Mouse (Mus musculus) 3134 (cell line): ENCODE measurements around the gene Aktip.

Experiments used
- DNase-seq: peaks from one replicate; pipeline ENCODE4 v3.0.0-alpha.2; 2011; ENCODE audit warnings: low spot score; ENCODE audit not compliant: insufficient read length; ENCODE audit errors: extremely low read depth

Aktip gene

DNA sequence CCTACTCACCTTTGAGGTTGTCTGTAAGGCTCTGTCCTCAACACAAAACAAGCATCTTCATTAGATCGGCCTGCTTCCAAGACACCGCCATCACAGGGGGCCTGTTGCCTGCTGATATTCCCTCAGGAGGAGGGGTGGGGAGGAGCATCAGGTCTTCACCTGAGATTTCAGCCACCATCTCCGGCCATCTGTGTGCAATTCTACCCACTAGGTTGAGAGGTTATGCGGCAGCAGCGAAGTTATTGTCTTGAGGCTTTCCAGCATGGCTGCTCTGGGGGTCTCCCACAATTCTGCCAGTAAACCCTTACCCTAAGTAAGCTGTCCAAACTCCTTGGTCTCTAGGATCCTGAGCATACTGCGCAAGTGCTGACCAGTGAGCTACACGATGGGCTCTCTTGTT lies at the start of gene Aktip:
Gene Aktip, minus strand, starts transcription at position 101 of the 400 bp plus-strand sequence.
- DNase-seq: no peak

DNA sequence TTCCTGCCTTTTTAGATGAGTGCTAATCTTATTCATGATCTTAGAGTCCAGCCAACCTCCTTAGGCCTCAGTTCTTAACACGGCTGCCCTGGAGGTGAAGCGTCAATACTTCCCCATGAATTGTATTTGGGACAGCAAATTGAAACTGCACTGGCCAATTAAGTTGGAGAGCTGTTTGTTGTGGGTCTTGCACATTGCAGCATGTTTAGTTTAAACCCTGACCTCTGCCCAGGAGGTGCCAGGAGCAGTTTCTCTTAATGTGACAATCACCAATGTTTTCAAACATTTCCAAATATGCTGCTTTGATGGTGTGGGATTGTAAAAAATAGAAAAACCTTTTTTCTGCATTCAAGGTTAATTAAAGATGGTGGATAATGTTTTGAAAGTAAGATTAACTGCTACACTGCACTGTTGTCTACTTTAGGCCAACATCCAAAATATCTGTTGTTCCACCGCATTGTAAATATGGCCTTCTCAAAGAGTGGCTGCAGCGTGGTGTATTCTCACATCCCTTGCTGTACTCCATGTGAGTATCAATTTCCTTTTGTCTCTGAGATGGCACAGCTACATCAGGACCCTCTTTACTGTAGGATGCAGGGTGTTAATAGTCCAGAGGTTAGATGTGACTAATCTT lies 46.2 kb upstream of the Aktip start:
- DNase-seq: no peak

DNA sequence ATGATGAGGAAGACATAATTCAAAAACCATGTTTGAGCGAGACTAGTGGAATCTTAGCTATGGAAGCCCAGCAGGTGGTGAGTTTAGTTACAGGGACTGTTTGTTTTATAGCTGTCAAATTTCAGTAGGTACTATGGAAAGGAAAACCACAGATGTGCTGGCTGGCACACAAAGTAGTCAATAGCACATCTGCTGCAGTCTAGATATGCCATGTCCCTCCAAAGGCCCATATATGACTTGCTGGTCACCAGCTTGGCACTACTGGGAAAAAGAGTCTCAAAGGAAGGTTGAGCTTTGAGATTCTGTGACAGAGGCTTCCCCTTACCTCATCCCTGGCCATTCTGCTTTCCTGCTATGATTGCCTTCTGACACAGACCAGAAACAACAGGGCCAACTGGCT lies 42.9 kb upstream of the Aktip start:
- no peak for DNase-seq

DNA sequence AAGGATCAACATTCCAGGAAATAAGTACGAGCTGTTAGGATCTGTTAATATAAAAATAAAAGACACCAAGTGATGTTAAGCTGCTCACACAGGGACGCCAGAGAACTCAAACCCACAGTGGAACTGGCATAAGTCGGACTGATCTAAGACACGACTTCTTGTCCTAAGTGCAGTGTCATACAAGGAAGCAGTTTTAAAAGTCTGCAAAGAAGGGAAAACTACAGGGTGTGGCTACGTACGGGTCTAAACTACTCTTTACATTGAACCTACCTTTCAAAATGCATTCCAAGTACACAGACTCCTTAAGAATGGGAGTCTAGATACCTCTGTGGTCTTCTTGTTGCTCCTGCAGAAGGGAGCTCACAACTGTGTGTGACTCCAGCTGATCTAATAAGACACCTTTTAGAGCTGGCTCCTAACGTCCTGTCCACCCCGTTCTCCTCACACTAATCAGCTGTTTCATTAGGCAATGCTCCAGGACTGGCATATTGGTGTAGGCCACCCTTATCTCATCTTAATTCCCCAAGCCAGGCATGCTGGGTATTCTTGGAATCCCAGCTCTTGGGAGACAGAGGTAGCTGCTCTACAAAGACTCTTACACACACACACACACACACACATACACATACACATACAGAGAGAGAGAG lies 42.2 kb upstream of the Aktip start:
- DNase-seq: no peak

DNA sequence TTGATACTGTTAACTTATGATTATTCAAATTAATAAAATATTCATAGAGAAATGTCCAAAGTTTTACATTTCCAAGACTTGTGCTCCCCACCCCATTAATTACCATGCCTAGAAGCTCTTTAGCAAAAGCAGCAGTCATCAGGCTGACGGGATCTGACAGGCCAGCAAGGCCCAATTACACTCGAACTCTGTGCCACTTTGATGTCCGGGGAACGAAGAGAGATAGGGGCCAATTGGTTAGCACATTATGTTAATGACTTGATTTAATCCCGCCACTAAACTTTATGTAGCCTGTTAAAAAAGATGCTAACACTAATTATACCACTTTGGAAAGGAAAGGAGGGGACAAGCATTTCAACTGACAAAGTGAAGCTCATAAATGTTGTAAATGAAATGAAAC lies 41.6 kb upstream of the Aktip start:
- DNase-seq: no peak

DNA sequence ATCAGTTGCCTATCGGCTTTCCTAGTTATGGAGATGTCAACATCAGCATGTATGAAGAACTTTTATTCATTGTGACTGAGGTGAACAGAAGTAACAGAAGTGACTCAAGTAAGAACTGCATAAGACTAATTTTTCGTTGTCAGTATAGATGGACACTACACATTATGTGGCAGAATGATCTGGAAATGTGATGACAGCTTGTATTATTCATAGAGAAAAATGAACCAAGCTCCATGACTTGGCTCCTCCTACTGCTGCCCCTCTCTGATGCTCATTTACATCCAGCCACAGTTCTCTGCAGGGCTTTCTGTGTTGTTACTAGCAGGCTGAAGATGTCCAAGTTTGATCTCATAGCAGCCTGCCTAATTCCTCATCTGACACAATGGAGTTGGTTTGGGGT lies 37.4 kb upstream of the Aktip start:
- DNase-seq: no peak

DNA sequence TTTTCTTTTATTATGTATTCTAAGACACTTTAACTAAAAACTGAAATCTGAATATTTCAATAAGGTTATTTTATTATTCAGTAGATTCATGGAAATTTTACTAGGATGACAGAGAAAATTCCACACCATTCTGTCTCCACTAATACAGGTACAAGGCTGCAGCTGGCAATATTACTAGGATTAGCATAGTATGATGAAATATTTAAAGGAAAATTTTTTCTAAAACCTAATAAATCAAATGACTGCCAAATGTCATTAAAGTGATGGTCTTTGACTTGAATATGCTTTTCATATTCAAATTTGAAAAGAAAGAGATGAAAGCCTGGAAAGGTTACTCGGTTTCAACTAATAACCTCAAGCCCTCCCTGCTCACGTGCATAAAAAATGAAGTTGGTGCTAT lies 34.3 kb upstream of the Aktip start:
- no peak for DNase-seq

DNA sequence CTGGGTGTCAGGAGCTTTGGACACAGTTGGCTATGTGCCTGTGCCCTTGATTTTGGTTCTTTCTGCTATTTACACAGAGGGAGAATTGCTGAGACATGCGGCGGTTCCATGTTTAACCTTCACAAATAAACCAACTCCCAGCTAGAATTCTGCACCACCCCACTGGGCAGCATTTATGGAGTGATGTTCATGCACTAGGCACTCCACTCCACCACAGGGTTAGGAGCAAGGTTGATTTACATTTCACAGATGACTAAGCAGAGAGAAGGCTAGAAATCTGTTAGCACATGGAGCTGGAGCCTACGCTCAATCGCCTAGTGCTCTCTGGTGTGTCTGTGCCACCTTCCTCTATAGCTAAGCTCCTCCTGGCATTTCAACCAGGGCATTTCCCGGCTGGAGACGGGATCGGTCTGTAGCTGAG lies 27.7 kb upstream of the Aktip start:
- DNase-seq: no peak

DNA sequence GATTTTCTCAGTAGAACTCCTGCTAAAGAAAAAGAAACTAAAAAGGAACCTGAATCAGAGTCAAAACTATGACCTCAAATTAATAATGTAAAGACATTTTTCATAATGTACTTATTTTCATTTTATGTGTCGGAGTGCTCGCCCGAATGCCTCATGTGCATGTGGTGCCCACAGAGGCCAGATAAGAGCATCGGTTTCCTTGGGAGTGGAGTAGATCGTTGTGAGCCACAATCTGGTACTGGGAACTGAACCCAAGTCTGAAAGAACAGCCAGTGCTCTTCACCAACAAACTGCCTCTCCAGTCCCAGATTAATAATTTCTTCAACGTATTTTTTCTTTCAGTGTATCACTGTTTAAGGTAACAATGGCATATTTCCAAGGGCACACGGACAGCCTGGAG lies 24.5 kb upstream of the Aktip start:
- no peak for DNase-seq

DNA sequence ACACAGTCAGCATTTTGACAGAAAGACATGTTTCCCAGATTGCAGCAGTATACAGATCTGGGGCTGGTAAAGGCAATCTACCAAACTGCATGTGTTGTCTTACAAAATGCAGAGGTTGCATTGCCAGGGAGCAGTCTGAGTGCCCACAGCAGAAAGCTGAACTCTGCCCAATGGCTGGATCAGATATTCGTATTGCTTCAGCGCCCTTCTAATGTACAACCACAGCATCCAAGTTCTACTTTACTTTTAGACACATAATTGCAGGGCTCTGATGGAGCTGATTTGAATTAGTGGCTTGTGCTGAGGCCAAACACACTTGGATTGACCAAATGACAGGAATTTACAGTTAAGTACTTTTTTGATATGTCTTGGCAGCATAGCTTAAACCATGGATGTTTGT lies 22.1 kb upstream of the Aktip start:
- DNase-seq: no peak

DNA sequence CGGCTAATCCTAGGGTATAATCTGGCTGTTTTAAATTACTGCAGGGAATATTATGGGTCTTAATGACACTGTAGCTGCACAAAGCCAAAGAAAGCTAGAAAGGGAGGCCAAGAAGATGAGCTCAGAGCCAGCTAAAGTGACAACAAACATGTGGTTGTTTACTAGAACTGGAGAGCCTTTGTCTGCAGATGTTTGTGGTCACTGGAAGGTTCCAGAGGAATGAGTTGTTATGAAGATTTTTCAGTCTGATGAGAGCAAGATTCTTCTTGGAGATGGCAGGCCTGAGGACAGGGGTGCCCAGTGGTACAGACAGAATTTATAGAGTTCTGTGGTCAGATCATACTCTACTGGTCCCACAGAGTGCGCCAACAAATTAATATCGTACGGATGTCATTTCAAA lies 18.5 kb upstream of the Aktip start:
- no peak for DNase-seq

DNA sequence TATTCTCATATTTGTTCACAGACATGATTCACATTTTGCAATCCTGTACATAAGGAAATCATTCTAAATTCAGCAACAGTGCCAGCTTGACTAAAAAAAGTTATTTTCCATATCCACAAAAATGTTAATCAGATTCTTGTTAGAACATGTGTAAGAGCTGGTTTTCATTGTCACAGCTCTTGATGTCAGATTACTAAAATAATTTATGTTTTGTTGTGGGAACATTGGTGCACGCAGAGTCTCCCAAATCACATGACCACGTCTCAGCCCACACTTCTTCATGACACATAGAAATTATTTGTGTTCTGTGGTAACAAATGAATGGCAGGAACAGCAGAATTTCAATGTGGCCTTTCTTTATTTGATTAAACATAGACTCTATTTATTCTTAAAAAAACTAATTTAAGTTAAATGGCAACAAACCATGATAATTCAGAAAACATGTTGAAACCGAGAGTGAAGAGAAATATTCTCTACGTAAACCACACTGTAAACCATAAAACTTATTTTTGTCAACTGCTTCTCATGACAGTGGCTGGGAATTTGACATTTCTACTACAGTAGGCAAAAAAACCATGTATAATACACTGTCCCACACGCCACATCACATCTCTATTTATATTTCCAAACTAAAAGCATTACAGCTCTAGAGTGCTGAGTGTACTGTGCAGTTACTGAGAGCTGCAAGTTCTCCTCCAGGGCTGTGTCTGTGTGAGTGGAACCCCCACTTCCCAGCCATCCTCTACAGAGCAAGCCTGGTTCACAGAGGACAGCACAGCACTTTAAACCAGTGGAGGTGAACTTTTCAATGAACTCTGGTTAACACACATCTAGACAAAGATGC lies 17.5 kb upstream of the Aktip start:
- no peak for DNase-seq

DNA sequence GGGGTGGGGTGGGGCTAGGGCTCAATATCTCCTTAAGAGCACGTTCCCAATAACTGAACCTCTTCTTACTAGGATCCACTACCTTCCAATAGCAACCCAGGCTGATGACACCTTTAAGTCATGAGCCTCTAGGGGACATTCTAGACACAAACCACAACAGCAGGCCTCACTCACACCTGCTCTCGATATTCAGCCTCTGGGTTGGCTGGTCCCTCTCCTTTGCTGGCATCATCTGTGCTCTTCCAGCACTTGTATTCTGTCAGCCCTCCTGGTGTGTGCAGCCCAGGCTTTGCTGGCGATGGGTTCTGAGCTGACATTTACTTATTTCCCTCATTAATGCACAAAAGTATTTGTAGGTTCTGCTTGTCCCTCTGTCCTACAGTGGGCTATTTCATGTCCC lies 14.5 kb upstream of the Aktip start:
- no peak for DNase-seq

DNA sequence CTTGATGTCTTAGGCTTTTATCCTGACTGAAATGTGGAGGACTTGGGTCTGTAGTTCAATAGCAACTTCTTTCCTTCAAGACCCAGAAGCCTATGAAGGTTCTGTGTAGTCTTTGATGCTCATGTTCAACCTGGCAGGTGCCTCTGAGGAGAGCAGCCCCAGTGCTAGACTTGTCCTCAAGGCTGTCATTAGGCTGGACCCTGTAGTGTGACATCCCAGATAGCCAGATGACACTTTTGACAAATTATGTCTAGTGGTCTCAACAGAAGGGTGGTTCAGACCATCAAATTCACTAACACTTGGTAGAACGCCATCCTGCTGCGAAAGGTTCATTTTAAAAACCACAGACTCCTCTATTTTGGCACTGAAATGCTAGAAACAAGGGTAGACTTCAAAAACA lies 13.2 kb upstream of the Aktip start:
- no peak for DNase-seq

DNA sequence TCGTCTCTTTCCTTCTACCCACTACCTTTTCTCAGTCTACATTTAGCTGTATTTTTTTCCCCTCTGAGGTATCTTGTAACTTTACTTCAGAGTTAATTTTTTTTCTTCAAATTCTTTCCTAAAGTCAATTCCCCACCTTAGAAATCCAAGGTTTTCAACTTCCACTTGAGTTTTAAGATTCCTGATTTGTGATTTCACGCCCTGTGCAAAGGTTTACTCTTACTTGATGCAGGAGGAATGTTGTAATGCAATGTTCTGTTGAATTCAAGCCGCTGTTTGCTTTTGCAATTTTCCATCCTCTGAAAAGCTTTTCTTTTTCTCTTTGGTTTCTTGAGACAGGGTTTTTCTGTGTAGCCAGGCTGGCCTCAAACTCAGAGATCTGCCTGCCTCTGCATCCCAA lies 9.9 kb upstream of the Aktip start:
- DNase-seq: no peak

DNA sequence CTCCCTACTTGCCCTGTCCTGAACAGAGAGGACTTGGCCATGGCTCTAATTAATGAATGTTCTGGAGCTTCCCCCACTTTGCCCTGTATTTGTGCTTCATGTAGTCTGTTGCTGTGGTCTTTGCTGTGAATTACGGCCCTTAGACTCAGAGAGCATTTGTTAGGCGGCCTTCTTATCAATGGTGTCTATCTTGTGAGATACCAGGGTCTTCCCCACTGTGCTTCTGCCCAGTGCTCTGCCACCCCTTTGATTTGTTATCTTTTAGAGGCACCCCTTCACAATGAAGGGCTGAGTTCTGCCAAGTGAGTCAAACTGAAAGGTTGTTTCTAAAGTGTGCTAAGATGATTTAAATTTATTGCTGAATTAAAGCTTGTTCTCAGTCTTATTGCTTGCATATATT lies 7.9 kb upstream of the Aktip start:
- DNase-seq: no peak

DNA sequence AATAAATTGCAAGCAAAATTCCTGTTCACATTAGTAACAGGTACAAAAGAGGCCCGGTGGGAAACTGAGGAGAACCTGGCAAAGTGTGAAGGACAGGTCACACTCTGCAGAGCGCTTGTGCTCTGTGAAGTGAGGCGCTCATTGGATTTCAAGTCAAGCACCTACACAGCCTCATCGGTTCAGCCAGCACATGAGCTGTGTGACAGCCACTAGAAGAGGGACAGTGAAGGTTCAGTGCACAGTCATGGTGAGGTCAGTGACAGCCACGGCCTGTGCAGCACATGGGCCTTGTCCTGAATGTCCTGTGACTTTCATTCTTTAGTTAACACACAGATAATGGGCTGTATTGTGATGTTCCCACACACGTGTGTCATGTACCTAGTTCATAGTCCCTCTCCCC lies 6.1 kb upstream of the Aktip start:
- no peak for DNase-seq

DNA sequence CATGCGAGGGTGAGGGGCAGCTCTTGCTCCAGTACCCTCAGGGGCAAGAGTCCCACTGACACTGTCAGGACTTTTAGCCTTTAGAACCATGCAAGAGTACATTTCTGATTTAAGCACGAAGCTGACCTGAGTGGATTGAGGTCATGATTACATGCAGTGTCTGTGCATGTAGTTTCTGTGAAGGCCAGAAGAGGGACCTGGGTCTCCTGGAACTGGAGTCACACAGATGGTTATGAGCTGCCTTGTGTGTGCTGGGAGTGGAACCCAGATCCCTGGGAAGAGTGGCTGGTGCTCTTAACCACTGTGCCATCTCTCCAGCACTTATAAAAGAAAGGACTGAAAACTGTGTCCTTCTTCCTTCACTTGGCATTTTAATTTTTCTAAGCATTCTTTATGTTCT lies 1.4 kb upstream of the Aktip start:
- no peak for DNase-seq

DNA sequence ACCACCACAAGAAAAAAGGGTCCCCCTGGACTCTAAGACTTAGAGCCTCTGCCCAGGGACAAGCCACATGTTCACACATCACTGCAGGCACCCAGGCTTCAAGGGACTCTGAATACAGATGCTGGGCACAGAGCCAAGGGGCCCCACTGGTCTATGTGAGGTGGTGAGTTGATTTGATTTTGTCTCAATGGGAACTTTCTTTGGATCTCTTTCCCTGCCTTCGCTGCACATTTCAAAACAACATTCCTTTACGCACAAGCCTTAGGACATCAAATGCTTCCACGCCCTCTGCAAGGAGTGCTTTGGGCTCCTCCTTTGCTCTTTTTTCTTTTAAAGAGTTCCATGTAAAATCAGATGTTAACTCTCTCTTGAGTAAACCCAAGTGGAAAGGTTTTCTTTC lies 1.7 kb downstream of the Aktip start:
- no peak for DNase-seq

DNA sequence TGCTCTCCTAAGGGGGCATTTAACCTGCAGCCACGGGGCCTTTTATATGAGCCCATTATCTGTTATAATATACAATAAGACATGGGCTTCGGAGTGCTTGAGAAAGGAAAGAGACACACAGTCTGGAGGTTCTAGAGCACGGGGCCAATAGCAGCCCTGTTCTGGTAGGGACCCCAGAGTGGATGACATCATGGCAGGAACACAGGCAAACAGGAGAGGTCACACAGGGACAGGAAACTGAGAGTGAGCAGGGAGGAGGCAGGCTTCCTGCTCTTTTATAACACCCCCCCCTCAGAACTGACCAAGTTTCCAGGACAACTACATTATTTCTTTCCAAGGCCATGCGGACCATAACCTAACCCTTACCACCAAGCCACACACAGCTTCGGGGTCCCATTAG lies 2.5 kb downstream of the Aktip start:
- no peak for DNase-seq

DNA sequence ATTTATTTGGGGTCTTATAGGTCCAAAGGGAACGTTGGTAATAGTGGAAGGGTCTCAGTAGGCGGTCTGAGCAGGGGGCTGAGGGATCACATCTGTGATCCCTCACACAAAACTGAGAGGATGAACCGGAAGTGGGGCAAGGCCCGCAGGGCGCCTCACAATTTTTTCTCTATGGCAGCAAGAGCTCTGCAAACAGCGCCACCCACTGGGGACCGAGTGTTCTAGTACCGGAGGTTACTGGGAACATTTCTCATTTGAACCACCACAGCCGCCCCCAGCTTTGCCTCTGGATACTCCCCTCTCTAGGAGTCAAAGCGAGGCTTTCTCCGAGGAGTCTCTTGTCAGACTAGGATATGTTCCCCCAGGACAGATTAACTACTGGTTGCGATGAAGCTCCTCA lies 3.1 kb downstream of the Aktip start:
- no peak for DNase-seq

DNA sequence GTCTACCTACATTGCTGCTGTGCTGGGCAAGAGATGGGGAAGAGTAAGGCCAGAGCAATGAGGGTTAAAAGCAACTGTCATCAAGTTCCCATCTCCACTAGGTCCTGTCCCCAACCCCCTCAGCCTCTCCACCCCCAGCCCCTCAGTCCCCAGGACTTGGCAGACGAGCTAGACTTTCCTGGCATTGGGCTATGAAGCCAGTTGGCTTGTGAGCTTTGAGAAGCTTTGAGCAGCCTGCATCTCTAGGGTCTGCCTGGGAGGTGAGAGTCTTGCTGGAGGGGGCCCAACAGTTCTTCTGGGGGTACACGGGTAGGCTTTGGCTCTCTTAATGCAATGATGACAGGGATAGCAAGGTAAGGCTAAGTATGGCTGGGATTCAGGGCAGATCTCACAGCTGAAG lies 5.7 kb downstream of the Aktip start:
- DNase-seq: no peak
